In genomic region chr17:46160090-46160662, GRCm38 (mm10) we compare ENCODE assay signal across 8 mouse cellular contexts. TPM values are rescaled to one million over a fixed set of nuclear protein-coding genes. Genes with fewer than 3 reads are reported as not detected.
A peak's percentile ranks its signal among the peaks of the same experiment; 100 is the strongest.
DNase-seq lines count a peak whose midpoint lies in the region; ATAC-seq and TF ChIP-seq lines count a peak whose summit lies in the region.

No protein-coding gene starts in this region.

- H3K79me2 ChIP-seq in heart, adult 2 months (replicated peaks; ENCODE audit: control insufficient read depth, insufficient read depth, low read length), result no peaks in the 10 kb centered on the region

- 1% methylated on average over 16 of the region's 16 CpGs for whole genome bisulfite sequencing in embryonic facial prominence, embryonic 14.5 days
- under 1% methylated on average over 16 of the region's 16 CpGs for WGBS in heart, adult 2 months
- WGBS in limb, embryonic 13.5 days, result under 1% methylated on average over 16 of the region's 16 CpGs
- WGBS in midbrain, embryonic 16.5 days, result under 1% methylated on average over 16 of the region's 16 CpGs

- H3K9me3 ChIP-seq in embryonic facial prominence, embryonic 14.5 days (ENCODE audit: control insufficient read depth, low read length), result no peaks in the 10 kb centered on the region
- no peaks in the 10 kb centered on the region for H3K9me3 ChIP-seq in limb, embryonic 13.5 days
- no peaks in the 10 kb centered on the region for H3K9me3 ChIP-seq in midbrain, embryonic 16.5 days (replicated peaks; ENCODE audit: control insufficient read depth, low read length, poor library complexity, severe bottlenecking)

- peak overlapping the region; percentile 60 for H3K4me2 ChIP-seq in embryonic facial prominence, embryonic 14.5 days (ENCODE audit: low read depth, low read length)
- H3K4me2 ChIP-seq in limb, embryonic 13.5 days (replicated peaks), result peak overlapping the region; percentile 84
- peak overlapping the region; percentile 92 for H3K4me2 ChIP-seq in midbrain, embryonic 16.5 days (ENCODE audit: low read length)

- H3K27ac ChIP-seq in embryonic facial prominence, embryonic 14.5 days (replicated peaks; ENCODE audit: low read depth, low read length), result peak overlapping the region; percentile 84
- H3K27ac ChIP-seq in heart, adult 2 months, result peak overlapping the region; percentile 95
- H3K27ac ChIP-seq in limb, embryonic 13.5 days, result peak overlapping the region; percentile 80
- H3K27ac ChIP-seq in midbrain, embryonic 16.5 days (ENCODE audit: low read length), result peak overlapping the region; percentile 77

- ATAC-seq in embryonic facial prominence, embryonic 14.5 days (ENCODE audit: low read depth), result peak; percentile 48
- peak; percentile 52 for ATAC-seq in limb, embryonic 13.5 days (ENCODE audit: low FRiP score, low read depth)
- peak; percentile 71 for ATAC-seq in midbrain, embryonic 16.5 days

- peak; percentile 93 for DNase-seq in 3134 (ENCODE audit: extremely low read depth, insufficient read length, low spot score)
- peak; percentile 95 to 96 for DNase-seq in adrenal gland, postnatal 36 days
- peak; percentile 96 for DNase-seq in embryonic facial prominence, embryonic 14.5 days (ENCODE audit: low spot score)
- peak; percentile 94 for DNase-seq in heart, adult 2 months
- DNase-seq in kidney, adult 8-10 months, result peak; percentile 96 to 97
- DNase-seq in spleen, postnatal 14 days (ENCODE audit: low spot score in 2 of 2), result peak; percentile 92

- peaks cover 12% of the 10 kb centered on the region for H3K4me1 ChIP-seq in embryonic facial prominence, embryonic 14.5 days (ENCODE audit: control insufficient read depth, insufficient read depth, low read length)
- H3K4me1 ChIP-seq in heart, adult 2 months (ENCODE audit: control insufficient read depth, insufficient read depth, low read length), result peaks cover 10% of the 10 kb centered on the region
- peaks cover 19% of the 10 kb centered on the region for H3K4me1 ChIP-seq in limb, embryonic 13.5 days
- peaks cover 26% of the 10 kb centered on the region for H3K4me1 ChIP-seq in midbrain, embryonic 16.5 days (ENCODE audit: control insufficient read depth, insufficient read depth, low read length)

- H3K4me3 ChIP-seq in embryonic facial prominence, embryonic 14.5 days (ENCODE audit: low read depth, low read length), result peak overlapping the region; percentile 84
- peak overlapping the region; percentile 66 for H3K4me3 ChIP-seq in heart, adult 2 months
- H3K4me3 ChIP-seq in limb, embryonic 13.5 days, result peak overlapping the region; percentile 80
- peak overlapping the region; percentile 84 for H3K4me3 ChIP-seq in midbrain, embryonic 16.5 days (ENCODE audit: low read depth, low read length)

- intact Hi-C loops in heart, adult 2 months (cut with DNase I), result loop anchor here (10.0 kb wide), 1 partner anchor 425 kb away; the partner anchor contains the start of gene 1600014C23Rik

- H3K9ac ChIP-seq in embryonic facial prominence, embryonic 14.5 days (ENCODE audit: low read depth, low read length), result peak overlapping the region; percentile 90
- peak overlapping the region; percentile 68 for H3K9ac ChIP-seq in heart, adult 2 months (ENCODE audit: low read depth, low read length)
- peak overlapping the region; percentile 56 for H3K9ac ChIP-seq in limb, embryonic 13.5 days
- peak overlapping the region; percentile 68 for H3K9ac ChIP-seq in midbrain, embryonic 16.5 days (ENCODE audit: low read depth, low read length)

- peaks cover 22% of the 10 kb centered on the region for H3K36me3 ChIP-seq in embryonic facial prominence, embryonic 14.5 days (ENCODE audit: control insufficient read depth, insufficient read depth, low read length)
- H3K36me3 ChIP-seq in heart, adult 2 months (ENCODE audit: control insufficient read depth, insufficient read depth, low read length), result no peaks in the 10 kb centered on the region
- peaks cover 21% of the 10 kb centered on the region for H3K36me3 ChIP-seq in limb, embryonic 13.5 days
- H3K36me3 ChIP-seq in midbrain, embryonic 16.5 days (ENCODE audit: control insufficient read depth, insufficient read depth, low read length), result peaks cover 6% of the 10 kb centered on the region

- TF ChIP-seq POLR2A in heart, adult 2 months (IDR thresholded peaks at IDR 0.05; ENCODE audit: insufficient read depth, low read depth, low read length), result peak; percentile 82

- H3K27me3 ChIP-seq in embryonic facial prominence, embryonic 14.5 days (replicated peaks; ENCODE audit: control insufficient read depth, insufficient read depth, low read length), result no peaks in the 10 kb centered on the region
- no peaks in the 10 kb centered on the region for H3K27me3 ChIP-seq in heart, adult 2 months (ENCODE audit: control insufficient read depth, insufficient read depth, low read length)
- H3K27me3 ChIP-seq in limb, embryonic 13.5 days, result no peaks in the 10 kb centered on the region
- H3K27me3 ChIP-seq in midbrain, embryonic 16.5 days (ENCODE audit: control insufficient read depth, insufficient read depth, low read depth, low read length), result no peaks in the 10 kb centered on the region

- TF ChIP-seq EP300 in heart, adult 2 months (IDR thresholded peaks at IDR 0.05; ENCODE audit: insufficient read depth, low read depth, low read length), result peak; percentile 53; the same call in 1 of the 2 replicates

- TF ChIP-seq CTCF in heart, adult 2 months (IDR thresholded peaks at IDR 0.05), result peak; percentile 69

RNA-seq across cellular contexts. Expression of gene Gtpbp2, which starts 0.7 kb away (rescaled TPM):
- total RNA-seq in adrenal gland, postnatal 36 days (2021), result 10 to 100 TPM; 67.4 to 78.1 TPM
- polyA plus RNA-seq in embryonic facial prominence, embryonic 14.5 days (2014; fragmentation: Nextera tagmentation; extraction: Ambion mirVana), result 27.1 and 28.2 TPM in 2 replicates
- total RNA-seq in heart, adult 2 months (2021), result 10 to 100 TPM; 55.2 to 57.3 TPM
- 94.4 and 132 TPM in 2 replicates for polyA plus RNA-seq in heart, adult 2 months (2012; rRNA removed)
- 45.2 and 49.3 TPM in 2 replicates for polyA plus RNA-seq in limb, embryonic 13.5 days (2015; fragmentation: Nextera tagmentation; extraction: Ambion mirVana)
- polyA plus RNA-seq in midbrain, embryonic 16.5 days (2015; fragmentation: Nextera tagmentation; extraction: Ambion mirVana), result 41.3 and 42.8 TPM in 2 replicates

RNA-seq across cellular contexts. Expression of gene Mad2l1bp, which starts 6.8 kb away (rescaled TPM):
- total RNA-seq in adrenal gland, postnatal 36 days (2021), result 10 to 100 TPM; 19.7 to 20.1 TPM
- 28.1 and 30.4 TPM in 2 replicates for polyA plus RNA-seq in embryonic facial prominence, embryonic 14.5 days (2014; fragmentation: Nextera tagmentation; extraction: Ambion mirVana)
- total RNA-seq in heart, adult 2 months (2021), result 10 to 100 TPM; 17.1 to 24.1 TPM
- 21.0 and 27.1 TPM in 2 replicates for polyA plus RNA-seq in heart, adult 2 months (2012; rRNA removed)
- 36.4 and 39.0 TPM in 2 replicates for polyA plus RNA-seq in limb, embryonic 13.5 days (2015; fragmentation: Nextera tagmentation; extraction: Ambion mirVana)
- polyA plus RNA-seq in midbrain, embryonic 16.5 days (2015; fragmentation: Nextera tagmentation; extraction: Ambion mirVana), result 21.9 and 22.6 TPM in 2 replicates

RNA-seq across cellular contexts. Expression of gene Rsph9, which starts 16.2 kb away (rescaled TPM):
- 10 to 100 TPM in 1 of 2 experiments, 1 to 10 TPM in 1; 7.9 to 12.8 TPM for total RNA-seq in adrenal gland, postnatal 36 days (2021)
- 12.6 and 21.8 TPM in 2 replicates for polyA plus RNA-seq in embryonic facial prominence, embryonic 14.5 days (2014; fragmentation: Nextera tagmentation; extraction: Ambion mirVana)
- 1 to 10 TPM; 1.0 to 1.4 TPM for total RNA-seq in heart, adult 2 months (2021)
- polyA plus RNA-seq in heart, adult 2 months (2012; rRNA removed), result 1.7 and 2.4 TPM in 2 replicates
- 11.1 and 11.4 TPM in 2 replicates for polyA plus RNA-seq in limb, embryonic 13.5 days (2015; fragmentation: Nextera tagmentation; extraction: Ambion mirVana)
- 61.6 and 74.5 TPM in 2 replicates for polyA plus RNA-seq in midbrain, embryonic 16.5 days (2015; fragmentation: Nextera tagmentation; extraction: Ambion mirVana)

RNA-seq across cellular contexts. Expression of gene Polh, which starts 42.3 kb away (rescaled TPM):
- 10 to 100 TPM; 43.3 to 45.3 TPM for total RNA-seq in adrenal gland, postnatal 36 days (2021)
- 8.6 and 9.4 TPM in 2 replicates for polyA plus RNA-seq in embryonic facial prominence, embryonic 14.5 days (2014; fragmentation: Nextera tagmentation; extraction: Ambion mirVana)
- 1 to 10 TPM; 8.2 to 8.3 TPM for total RNA-seq in heart, adult 2 months (2021)
- 3.5 and 4.6 TPM in 2 replicates for polyA plus RNA-seq in heart, adult 2 months (2012; rRNA removed)
- polyA plus RNA-seq in limb, embryonic 13.5 days (2015; fragmentation: Nextera tagmentation; extraction: Ambion mirVana), result 18.9 and 19.2 TPM in 2 replicates
- polyA plus RNA-seq in midbrain, embryonic 16.5 days (2015; fragmentation: Nextera tagmentation; extraction: Ambion mirVana), result 7.7 and 7.8 TPM in 2 replicates

RNA-seq across cellular contexts. Expression of gene Xpo5, which starts 42.4 kb away (rescaled TPM):
- total RNA-seq in adrenal gland, postnatal 36 days (2021), result 10 to 100 TPM; 81.4 to 87.7 TPM
- 42.3 and 43.8 TPM in 2 replicates for polyA plus RNA-seq in embryonic facial prominence, embryonic 14.5 days (2014; fragmentation: Nextera tagmentation; extraction: Ambion mirVana)
- 10 to 100 TPM; 21.5 to 22.0 TPM for total RNA-seq in heart, adult 2 months (2021)
- 14.2 and 21.5 TPM in 2 replicates for polyA plus RNA-seq in heart, adult 2 months (2012; rRNA removed)
- 43.1 and 48.5 TPM in 2 replicates for polyA plus RNA-seq in limb, embryonic 13.5 days (2015; fragmentation: Nextera tagmentation; extraction: Ambion mirVana)
- polyA plus RNA-seq in midbrain, embryonic 16.5 days (2015; fragmentation: Nextera tagmentation; extraction: Ambion mirVana), result 36.0 and 37.4 TPM in 2 replicates

Comparison
In these comparisons a context has a peak if more than half of its experiments do, and no peak if none do; other contexts are left out.
1. Peak in every context shown above with its lines: DNase-seq, ATAC-seq, H3K4me3 ChIP-seq and H3K27ac ChIP-seq.